Mouse (Mus musculus) megakaryocyte-erythroid progenitor cell, adult 5 weeks (primary cell): Measurements from ENCODE around the gene Smug1. TPM values are rescaled to one million over a fixed set of nuclear protein-coding genes. Genes with fewer than 3 reads are reported as not detected.

Experiments
- polyA plus RNA-seq: library from polyadenylated mRNA; stranded (reverse); fragments of >175 nt; gene quantifications from 2 replicates; pipeline ENCODE4 v1.2.3, GENCODE M21; 2012

The Smug1 gene
- 0.66 and 1.4 TPM in 2 replicates for polyA plus RNA-seq

GRCm38 (mm10) chr15:103167042-103167615, at the start of gene Smug1:
TSS of gene Smug1 (minus strand) at chr15:103167092.

Other genes with a start within 250 kb of the Smug1 start
- gene Hoxc13, start 246.0 kb downstream of the Smug1 start, polyA plus RNA-seq, result 0.04 TPM in 1 of 2 replicates, not detected in the other
- gene Hoxc12, start 230.3 kb downstream of the Smug1 start, polyA plus RNA-seq, result not detected in 2 replicates
- gene Hoxc11, start 212.7 kb downstream of the Smug1 start, polyA plus RNA-seq, result not detected in 2 replicates
- gene Hoxc10, start 200.3 kb downstream of the Smug1 start, polyA plus RNA-seq, result not detected in 2 replicates
- 0.03 TPM in 1 of 2 replicates, not detected in the other for gene Hoxc5, start 199.6 kb downstream of the Smug1 start, polyA plus RNA-seq
- 0.03 TPM in 1 of 2 replicates, not detected in the other for gene Hoxc9, start 190.7 kb downstream of the Smug1 start, polyA plus RNA-seq
- gene Hoxc8, start 176.5 kb downstream of the Smug1 start, polyA plus RNA-seq, result not detected in 2 replicates
- 0.12 TPM in 1 of 2 replicates, not detected in the other for gene Hoxc6, start 168.8 kb downstream of the Smug1 start, polyA plus RNA-seq
- gene Hoxc4, start 148.2 kb downstream of the Smug1 start, polyA plus RNA-seq, result 0.03 and 0.04 TPM in 2 replicates
- gene Cbx5, start 72.7 kb upstream of the Smug1 start, polyA plus RNA-seq, result 1.6 and 1.8 TPM in 2 replicates
- gene Hnrnpa1, start 73.3 kb upstream of the Smug1 start, polyA plus RNA-seq, result 133 and 198 TPM in 2 replicates
- 84.3 and 91.5 TPM in 2 replicates for gene Nfe2, start 91.3 kb upstream of the Smug1 start, polyA plus RNA-seq
- 35.9 and 39.4 TPM in 2 replicates for gene Copz1, start 105.6 kb upstream of the Smug1 start, polyA plus RNA-seq
- gene Gpr84, start 143.5 kb upstream of the Smug1 start, polyA plus RNA-seq, result 2.2 TPM in 2 replicates
- gene Zfp385a, start 173.0 kb upstream of the Smug1 start, polyA plus RNA-seq, result 312 and 339 TPM in 2 replicates
- 39.3 and 41.5 TPM in 2 replicates for gene Itga5, start 199.7 kb upstream of the Smug1 start, polyA plus RNA-seq